Mouse (Mus musculus) kidney, adult 11 months (tissue): ENCODE results near the gene Rpl23.
"Not testable (repeated sequence)": the region's sequence is repeated elsewhere in the genome, so short reads cannot be mapped to it uniquely, and the experiment has no call there.

Experiments
- DNase-seq: peaks from one replicate; pipeline ENCODE4 v3.0.0; 2022

Gene Rpl23

DNA sequence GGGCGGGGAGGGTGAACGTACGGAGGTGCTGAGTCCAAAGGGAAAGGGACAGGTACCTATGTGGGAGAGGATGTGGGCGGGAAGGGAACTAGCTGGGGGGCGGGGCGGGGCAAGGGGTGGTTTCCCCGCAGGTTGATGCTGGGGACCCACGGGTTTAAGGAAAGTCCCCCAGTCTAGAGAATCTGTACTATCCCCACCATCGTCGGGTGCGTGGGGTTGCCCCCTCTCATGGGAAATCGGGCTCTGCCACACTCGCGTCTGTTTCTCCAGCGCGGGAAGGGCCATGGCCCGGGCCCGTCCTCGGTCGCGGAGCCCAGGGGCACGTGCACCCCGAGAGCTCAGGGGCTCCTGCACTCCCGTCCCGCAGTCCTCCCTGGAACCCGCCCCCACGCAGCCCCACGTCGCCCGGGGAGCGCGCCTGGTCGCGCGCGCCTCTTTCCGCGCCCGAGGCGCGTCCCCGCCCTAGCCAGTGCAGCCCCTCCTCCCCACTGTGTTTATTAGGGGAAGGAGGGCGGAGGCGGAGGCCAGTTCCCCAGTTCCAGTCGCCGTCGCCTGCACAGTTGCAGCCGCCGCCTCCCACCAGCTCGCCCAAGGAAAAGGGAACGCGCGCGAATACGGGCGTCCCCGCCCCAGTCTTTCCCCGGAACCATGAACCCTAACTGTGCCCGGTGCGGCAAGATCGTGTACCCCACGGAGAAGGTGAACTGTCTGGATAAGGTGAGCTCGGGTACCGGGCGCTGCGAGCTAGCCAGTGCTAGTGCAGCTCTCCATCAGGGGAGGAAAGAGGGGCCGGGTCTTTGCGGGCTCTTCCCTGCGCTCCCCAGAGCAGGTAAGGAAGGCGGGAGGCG, 17.1 kb upstream of the Rpl23 start:
- peak; percentile 87 for DNase-seq

DNA sequence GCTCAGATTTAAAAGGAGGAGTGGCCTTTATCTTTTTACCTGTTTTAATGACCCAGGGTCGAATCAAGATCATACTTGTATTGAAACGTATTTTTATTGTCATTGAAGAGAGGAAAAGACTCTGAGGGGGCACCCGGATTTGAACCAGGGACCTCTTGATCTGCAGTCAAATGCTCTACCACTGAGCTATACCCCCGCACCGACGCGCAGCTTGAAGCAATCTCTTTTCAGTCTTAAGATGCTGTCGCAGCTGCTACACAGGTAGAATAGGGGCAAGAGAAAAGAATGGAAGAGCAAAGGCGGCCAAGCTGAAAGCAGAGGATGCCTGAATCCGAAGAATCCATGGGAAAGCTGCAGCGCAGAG, 16.5 kb upstream of the Rpl23 start, which contains the start of gene Lasp1:
Lasp1 (plus strand) TSS at position 219 of the 364 bp plus-strand sequence.
- DNase-seq, result peak; percentile 85

DNA sequence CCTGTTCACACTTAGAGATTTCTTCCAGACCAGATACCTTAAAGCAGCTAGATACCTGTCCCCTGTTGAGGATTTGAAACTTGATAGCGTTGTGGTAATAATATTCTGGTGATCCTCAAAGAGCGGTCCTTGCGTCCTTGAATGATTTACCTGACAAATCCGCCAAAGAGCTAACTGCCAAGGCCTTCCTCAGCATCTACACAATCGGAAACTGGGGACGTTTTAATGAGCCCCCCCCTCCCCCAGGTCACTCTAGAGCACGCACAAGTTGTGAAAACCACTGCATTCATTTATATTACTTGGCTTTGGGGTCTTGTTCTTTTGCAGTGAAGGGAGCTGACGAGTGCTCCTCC, 15.8 kb upstream of the Rpl23 start:
- no peak for DNase-seq

DNA sequence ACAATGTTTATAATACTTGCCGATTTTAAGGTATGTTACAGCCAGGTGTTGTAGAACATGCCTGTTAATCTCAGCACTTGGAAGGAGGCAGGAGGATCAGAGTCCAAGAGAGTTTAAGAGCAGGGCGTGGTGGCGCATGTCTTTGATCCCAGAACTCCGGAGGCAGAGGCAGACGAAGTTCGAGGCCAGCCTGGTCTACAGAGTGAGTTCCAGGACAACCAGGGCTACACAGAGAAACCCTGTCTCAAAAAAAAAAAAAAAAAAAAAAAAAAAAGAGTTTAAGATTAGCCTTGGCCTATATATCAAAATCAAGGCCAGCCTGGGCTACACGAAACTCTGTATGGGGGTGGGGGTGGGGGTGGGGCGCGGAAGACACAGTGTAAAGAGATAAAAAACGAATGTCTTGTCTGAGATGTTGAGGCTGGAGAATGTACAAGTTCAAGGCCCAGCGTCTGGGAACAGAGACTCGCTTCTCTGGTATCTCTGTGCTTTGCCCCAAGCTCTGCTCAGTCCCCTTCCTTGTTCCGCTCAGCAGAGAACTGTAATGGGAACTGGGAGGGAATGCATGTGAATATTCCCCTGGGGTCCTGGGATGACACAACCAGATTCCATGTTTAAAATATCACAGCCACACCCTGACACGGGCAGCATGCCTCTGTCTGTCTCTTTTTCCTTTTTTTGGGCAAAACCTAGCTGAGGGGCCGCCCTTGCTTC, 15.3 kb upstream of the Rpl23 start:
- no peak for DNase-seq

DNA sequence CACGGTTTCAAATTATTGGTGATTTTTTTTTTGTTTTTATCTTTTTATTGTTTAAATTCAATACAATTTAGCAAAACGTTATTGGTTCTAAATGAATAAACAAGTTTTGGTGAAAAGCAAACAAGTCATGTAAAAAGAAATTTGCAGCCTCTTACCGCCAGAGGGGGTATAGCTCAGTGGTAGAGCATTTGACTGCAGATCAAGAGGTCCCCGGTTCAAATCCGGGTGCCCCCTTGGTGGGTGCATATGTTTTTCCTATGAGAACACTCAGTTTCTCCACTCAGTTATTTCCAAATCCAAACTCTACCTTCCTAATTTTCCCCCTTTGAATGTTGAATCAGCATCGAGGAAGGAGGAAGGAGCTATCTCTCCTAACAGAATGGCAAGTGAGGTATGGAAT, 14.7 kb upstream of the Rpl23 start:
- DNase-seq, result no peak

DNA sequence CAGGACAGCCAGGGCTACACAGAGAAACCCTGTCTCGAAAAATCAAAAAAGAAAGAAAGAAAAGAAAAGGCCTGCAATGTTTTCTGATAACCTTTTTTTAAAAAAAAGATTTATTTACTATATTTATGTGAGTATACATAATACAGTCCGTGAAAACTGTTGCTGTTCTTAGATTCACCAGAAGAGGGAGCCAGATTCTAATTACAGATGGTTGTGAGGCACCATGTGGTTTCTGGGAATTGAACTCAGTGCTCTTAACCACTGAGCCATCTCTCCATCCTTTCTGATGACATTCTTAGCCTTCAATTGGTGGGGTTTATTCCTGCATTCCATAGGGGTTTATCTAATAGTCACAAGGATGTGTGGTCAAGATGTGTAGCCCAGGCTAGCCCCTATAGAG, 10.9 kb upstream of the Rpl23 start:
- DNase-seq, result no peak

DNA sequence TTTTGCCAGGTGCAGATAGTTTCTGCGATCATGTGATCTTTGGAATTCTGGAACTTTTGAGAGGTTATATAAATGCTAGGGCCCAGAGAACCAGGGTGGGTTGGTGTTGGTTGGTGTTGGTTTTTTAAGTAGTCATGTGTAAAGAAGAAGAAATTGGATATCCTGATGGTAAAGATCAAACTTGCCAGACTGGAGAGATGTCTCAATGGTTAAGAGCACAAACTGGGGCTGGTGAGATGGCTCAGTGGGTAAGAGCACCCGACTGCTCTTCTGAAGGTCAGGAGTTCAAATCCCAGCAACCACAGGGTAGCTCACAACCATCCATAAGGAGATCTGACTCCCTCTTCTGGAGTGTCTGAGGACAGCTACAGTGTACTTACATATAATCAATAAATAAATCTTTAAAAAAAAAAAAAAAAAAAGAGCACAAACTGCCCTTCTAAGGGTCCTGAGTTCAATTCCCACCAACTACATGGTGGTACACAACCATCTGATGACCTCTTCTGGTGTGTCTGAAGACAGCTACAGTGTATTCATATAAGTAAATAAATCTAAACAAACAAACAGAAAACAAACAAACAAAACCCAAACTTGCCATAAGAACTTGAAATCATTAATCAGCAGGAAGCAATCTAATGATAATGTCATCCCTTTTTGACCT, 8.7 kb upstream of the Rpl23 start:
- DNase-seq, result not testable (repeated sequence)

DNA sequence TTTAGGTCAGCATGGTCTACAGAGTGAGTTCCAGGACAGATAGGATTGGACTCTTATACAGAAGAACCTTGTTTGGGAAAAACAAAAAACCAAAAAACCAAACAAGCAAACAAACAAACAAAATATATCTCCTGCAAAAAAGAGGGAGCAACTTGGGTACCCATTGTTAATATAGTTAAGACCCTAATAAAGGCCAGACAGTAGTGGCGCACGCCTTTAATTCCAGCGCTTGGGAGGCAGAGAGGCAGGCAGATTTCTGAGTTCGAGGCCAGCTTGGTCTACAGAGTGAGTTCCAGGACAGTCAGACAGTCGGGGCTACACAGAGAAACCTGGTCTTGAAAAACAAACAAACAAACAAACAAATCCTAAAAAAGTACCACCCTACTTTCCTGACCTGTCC, 7.5 kb upstream of the Rpl23 start:
- no peak for DNase-seq

DNA sequence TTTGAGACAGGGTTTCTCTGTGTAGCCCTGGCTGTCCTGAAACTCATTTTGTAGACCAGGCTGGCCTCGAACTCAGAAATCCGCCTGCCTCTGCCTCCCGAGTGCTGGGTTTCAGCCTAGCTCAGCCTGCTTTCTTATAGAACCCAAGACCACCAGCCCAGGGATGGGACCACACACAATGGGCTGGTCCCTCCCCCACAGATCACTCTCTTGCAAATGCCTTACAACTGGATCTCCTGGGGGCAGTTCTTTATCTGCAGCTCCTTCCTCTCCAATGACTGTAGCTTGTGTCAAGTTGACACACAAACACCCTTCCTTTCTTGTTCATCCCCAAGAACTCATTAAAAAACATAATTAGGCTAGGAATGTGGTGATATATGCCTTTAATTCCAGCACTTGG, 5.7 kb upstream of the Rpl23 start:
- no peak for DNase-seq

DNA sequence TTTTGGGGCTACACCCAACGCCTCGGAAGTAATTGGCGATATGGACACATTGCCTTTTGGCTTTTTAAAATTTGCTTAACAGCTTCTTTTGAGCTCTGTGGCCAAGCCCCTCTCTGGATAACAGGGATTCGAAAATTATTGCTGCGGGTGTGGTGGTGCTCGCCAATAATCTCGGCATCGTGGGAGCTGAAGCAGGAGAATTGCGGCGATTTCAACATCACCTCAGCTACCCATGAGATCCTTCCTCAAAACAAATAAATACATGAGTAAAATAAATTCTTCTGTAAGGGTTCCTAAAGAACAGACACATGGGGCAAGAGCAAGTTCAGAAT, 293 bp upstream of the Rpl23 start:
- DNase-seq, result no peak

DNA sequence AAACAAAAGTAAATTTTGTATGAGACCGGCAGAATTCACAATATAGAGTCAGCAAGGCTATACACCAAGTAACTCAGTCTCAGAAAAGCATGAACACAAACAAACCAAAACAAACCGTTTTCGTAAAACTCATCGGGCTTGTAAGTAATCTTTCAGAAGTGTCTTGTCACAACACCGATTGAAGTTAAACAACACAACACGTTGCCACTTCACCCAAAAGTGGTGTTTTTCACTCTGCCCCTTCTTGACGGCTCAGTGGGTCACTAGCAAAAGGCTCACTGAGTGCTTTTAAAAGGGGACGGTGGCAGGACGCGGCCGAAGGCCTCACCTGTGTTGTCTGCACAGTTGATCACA, 782 bp downstream of the Rpl23 start:
- no peak for DNase-seq

DNA sequence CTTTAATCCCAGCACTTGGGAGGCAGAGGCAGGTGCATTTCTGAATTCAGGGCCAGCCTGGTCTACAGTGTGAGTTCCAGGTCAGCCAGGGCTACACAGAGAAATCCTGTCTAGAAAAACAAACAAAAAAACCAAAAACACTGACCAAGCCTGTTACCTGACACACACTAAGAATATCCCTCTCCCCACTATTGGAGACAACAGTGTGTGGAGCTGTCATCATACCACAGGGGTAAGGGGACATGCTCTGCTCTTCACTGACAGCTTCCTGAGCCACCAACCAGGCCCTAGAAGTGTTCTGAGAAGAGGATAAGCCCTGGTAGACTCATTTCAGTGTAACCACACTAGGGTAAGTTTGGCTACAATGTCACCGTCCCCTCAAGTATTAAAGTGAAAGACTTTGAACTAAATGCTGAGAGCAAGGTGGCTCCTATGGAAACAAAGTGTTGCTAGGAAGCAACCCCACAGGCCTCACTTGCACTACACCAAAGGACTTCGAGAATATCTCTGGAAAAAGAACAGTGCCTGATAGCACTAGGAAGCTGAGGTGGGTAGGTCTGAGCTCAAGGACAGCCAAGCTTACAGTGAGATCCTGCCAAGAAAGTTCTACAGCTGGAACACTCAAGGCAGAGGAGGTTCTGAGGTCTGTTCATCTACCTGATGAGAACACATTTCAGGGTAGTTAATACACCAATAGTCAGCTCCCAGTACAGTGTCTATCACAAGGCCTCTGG, 2.1 kb downstream of the Rpl23 start:
- no peak for DNase-seq

DNA sequence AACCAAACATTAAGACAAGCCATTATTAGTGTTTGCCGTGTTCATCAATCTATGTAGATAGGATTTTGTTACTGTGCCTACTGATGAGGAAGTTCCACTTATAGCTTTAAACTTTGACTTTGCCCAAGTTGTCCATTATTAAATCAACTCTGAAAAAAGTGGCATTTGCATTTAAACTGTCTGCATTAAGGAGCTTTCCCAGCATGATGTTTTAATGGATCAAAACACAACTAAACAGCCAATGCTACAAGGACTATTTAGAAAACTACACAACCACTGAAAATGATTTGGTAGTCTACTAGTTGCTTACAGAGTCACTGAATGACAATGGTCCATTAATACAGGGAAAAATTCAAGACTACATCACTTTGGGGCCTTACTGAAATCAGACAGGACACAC, 3.3 kb downstream of the Rpl23 start:
- DNase-seq, result no peak

DNA sequence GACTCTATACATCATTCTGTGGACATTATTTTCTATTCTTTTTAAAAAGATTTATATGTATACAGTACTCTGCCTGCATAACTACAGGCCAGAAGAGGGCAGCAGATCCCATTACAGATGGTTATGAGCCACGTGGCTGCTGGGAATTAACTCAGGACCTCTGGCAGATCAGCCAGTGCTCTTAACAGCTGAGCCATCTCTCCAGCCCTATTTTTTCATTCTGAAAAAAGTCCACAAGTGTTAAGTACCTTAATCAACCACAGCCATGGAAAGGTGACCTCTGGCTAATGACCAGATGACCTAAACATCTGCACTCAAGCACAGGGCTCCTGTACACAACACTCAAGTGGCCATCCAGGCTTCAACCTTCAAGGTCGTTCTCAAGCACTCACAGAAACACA, 5.1 kb downstream of the Rpl23 start:
- DNase-seq, result no peak

DNA sequence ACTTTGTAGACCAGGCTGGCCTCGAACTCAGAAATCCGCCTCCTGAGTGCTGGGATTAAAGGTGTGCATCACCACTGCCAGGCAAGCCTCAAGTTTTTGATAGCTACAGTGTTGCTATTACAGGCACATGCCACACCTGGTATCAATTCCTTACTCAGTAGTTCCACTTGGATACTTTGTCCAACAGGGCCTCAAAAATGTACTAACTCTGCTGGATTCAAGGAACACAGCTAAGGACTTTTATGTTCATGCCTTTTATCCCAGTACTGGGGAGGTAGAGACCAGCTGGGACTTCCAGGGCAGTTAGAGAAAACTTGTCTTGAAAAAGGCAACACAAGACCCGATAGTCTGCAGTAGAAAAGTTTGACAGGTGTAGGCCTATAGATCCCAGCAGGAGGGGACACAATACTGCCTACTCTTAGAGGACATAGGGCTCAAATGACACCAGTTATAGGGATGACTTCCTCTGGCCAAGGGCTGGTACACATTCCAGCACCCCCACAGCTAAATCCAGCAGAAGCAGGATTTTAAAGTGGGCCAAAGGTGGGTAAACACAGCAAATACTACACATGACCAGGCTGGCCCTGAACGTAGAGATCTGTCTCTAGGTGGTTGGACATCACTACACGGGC, 5.6 kb downstream of the Rpl23 start:
- no peak for DNase-seq

DNA sequence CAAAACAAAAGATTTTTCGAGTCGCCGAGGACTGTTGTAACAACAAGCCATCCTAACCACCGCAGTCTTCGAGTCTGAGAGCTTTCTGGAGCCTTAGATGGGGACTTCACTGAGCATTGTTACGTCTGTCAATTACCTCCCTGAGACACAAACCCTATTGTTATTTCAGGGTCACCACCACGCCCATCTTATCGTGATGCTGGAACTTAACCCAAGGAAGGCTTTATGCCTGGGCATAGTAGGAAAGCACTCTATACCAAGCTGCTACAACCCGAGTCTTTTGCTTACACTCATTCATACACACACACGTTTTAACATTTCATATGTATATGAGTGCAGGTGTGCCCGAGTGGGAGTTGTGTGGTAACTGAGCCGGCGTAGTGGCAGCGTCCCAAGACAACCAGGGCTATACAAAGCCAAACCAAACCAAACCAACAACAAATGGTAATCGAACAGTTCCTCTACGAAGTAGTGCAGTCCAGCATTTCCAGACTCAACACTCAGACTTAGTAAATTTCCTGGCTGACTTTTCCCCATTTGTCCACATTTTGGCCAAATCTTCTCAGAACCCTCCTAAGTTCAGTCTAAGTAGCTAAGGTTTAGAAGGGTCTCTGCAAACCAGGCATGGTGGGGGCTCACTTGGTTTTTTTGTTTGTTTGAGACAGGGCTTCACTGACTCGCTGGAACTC, 6.3 kb downstream of the Rpl23 start, which contains the start of gene 1700001P01Rik:
1700001P01Rik (minus strand) TSS at position 111 of the 689 bp plus-strand sequence.
- no peak for DNase-seq

DNA sequence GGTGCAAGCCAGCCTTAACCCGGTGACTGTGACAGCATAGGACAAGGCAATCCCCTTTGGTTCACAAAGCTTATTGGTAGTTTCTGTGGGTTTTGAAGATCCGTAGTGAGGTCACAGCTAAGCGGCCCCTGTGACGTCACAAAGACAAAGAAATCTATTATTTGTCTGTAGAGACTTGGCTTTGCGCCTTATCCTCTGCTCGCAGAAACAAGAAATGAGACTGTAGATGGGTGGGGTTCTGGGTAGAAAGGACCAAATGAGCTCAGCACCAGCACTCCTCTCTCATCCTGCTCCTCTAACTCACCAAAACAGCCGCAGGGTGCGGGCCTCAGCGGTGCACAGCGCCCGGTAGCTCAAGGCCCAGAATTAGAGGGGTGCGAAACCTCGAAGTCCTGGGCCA, 7.1 kb downstream of the Rpl23 start:
- no peak for DNase-seq

DNA sequence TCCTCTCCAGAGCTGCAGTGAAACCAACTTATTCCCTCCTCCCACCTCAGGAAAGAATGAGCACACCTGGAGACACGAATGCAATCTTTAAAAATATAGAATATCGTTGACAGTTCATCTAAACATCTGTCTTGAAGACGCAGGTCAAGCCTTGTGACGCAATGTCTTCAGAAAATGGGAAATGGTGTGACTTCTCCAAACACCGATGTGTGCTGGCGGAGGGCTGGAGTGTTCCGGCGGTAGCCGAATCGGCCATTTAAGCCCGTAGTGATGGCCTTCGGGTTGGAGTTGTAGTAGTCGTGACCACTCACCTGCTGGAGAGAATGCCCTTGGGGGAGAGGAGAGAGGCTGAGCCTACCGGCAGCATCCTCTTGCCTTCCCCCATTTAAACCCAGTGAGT, 10.8 kb downstream of the Rpl23 start:
- DNase-seq, result no peak

DNA sequence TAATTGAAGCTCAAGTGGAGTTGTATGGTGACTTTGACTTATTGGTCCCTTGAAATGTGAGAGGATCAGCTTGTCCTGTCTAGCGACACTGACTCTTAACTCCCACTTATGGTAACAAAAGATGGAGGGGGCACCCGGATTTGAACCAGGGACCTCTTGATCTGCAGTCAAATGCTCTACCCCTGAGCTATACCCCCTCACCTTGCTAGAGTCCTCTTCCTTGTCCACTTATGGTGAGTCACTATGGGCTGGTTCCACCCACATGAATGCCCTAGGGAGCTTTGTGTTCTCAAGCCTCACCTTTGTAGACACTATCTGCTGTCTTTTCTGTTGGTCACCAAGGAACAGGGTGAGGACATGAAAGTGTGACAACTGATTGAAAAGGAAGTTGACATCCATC, 12.5 kb downstream of the Rpl23 start:
- no peak for DNase-seq

DNA sequence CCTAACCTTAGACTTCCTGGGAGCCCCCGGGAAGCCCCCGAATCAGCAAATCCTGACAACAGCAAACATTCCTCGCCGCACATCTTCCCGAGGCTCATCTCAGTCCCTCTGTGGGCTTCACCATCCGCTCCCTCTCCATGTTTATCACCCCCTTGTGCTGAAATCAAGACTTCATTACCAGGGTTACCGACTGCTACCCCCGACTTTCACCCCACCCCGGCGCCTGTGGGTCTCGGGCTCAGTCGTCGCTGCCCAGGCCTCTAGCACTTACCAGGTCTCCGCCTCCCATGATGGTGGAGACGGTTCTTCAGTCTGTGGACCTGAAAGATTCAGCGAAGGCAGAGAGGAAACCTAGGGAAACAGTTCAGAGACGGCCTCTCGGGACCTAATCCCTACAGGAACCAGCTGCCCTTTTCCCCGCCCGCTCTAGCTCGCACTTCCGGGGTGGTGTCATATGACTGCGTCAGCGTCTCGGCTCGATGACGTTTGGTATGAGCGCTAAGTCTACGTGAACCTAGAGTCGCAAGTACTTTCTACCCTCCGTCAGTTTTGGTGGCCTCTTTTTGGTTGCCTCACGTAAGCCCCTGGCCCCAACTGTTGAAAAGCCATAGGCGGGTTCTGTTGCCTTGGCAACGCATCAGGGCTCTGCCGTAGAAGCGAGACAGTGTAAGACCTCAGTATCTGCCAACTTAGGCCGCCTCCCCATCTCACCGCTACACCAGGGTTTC, 15.9 kb downstream of the Rpl23 start, which contains the start of gene Cwc25:
Cwc25 (minus strand) TSS at position 403 of the 728 bp plus-strand sequence.
- DNase-seq, result peak; percentile 94

DNA sequence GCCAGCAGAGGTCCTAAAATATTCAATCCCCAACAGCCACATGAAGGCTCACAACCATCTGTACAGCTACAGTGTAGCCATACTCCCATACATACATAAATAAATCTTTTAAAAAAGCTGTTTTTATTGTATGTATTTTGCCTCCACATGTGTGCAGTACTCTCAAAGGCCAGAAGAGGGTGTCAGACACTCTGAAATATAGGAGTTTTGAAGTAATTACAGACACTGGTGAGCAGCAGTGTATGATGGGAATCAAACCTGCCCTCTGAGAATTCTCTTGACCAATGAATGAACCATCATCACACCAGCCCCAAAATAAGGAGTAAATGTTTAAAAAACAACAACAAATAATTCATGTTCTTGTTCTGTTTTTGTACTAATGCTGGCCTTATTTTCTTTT, 20.6 kb downstream of the Rpl23 start:
- no peak for DNase-seq

DNA sequence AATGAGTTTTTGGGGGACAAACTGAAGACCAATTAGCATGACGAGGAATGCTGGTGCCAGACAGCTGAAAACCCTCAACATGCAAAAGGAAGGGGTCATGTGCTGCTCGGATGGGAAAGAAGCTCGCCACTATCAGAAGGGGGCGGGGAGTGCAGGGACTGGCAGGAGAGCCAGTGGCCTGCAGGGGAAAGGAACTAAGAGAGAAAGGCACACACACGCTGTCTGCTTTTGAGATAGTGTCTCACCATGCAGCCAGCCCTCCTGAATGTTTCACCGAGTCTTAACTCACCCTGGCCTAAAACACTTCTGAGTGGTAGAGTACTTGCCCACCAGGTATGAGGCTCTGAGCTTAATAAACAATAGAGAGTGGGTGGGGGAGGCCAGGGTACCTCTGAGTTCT, 23.3 kb downstream of the Rpl23 start:
- DNase-seq, result no peak
